Mouse (Mus musculus): ENCODE measurements around the gene Utp18.

The Utp18 gene

DNA sequence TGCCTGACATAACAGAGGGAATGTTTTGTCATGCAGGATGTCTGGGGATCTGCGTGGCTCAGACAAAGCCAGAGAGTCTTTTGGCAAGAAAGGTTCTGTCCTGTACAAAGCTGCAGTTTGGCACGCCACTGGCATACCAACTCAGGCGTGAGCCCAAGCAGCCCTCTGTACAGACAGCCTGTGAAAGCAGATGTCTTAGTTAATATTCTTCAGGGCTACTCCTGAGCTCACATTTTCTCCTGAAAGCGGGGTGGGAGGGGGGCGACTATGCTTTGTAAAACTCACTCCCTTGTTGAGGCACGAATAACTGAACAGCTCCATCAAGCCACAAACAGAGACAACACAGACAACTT is 56.3 kb downstream of the Utp18 start:
- DNase-seq (ENCODE audit: extremely low read depth, low read depth), result no peak

GRCm38 (mm10) chr11:93828619-93829326 is 56.8 kb downstream of the Utp18 start:
- DNase-seq (ENCODE audit: extremely low read depth, low read depth), result no peak

- DNase-seq (ENCODE audit: extremely low read depth, low read depth), result no peak
Measured at GRCm38 (mm10) chr11:93822261-93822660, 63.3 kb downstream of the Utp18 start.

DNA sequence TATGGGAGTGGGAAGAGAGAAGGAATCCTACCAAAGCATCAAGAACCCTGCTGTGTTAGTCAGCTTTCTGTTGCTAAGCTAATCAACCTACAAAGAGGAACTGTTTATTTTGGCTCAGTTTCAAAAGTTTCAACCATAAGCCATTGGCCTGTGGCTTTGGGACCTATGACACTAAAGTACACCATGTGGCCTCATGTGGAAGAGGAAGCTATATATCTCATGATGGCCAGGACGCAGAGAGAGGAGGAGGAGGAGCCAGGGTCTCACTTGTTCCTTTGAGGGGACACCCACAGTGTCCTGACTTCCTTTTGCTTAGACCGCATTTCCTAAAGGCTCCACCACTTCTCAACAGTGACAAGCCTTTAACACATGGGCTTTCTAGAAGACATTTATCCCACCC is 64.0 kb downstream of the Utp18 start:
- peak; percentile 51 for DNase-seq (ENCODE audit: extremely low read depth, low read depth)

- no peak for DNase-seq (ENCODE audit: extremely low read depth, low read depth)
Measured at GRCm38 (mm10) chr11:93817966-93818738, 67.4 kb downstream of the Utp18 start.

DNA sequence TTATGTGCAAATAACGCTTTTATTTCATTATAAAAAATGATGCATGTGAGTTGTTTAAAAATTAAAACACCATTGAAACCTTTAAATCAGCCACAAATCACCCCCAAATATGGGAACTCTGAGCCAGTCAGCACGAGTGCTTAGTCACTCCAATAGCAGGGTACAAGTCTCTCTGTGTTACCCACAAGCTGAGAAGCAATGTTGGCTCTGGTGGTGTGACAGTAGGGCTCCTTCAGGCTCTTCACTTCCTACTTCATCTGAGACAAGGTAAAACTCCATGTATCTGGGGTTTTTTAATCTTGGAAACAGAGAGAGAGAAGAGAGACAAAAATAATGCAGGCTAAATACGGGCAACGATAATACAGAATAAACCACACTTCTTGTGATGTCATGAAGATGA is 72.6 kb downstream of the Utp18 start:
- DNase-seq (ENCODE audit: extremely low read depth, low read depth), result no peak

DNA sequence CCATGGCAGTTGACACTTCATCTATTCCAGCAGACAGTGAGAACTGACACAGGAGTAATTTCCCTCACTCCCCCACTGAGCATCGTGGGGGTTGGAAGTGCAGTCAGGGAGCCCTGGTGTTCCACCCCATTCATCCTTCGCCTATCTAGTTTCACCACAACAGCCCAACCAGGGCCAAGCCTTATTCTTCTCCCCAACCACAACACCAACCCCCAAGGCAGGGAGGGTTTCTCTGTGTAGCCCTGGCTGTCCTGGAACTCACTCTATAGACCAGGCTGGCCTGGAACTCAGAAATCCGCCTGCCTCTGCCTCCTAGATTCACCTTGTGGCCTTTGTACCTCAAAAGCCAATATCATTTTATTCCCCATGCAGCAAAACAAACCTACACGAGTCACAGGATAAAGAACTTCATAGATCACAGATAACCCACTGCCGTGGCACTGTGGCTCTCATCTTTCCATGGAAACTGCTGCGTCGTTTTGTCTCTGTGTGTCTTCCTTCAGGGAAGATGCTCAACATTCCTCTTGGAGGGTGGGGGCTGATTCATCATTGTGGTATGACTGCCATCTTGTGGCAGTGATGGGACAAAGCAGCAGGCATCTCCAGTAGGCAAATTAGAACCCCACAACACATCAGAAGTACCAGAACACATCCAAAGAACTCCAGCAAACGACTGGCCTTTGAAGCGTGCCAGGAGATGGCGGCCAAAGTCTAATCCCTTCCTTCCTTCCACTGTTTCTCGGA is 73.3 kb downstream of the Utp18 start:
- no peak for DNase-seq (ENCODE audit: extremely low read depth, low read depth)
